Mouse (Mus musculus) cerebellum, adult 2 months (tissue): ENCODE data around the gene Lad1. TPM values are rescaled to one million over a fixed set of nuclear protein-coding genes. Genes with fewer than 3 reads are reported as not detected.

Experiments used
- DNase-seq, 2 experiments: peaks; one replicate each; pipeline ENCODE4 v3.0.0; 2021
- H3K27ac ChIP-seq: fragments of 200-500 bp; 2 replicates; pipeline ENCODE4 v1.5.1; 2012; ENCODE audit warnings: low read length, control low read depth, inconsistent platforms; ENCODE audit not compliant: insufficient read depth
- H3K27me3 ChIP-seq: fragments of 200-500 bp; 2 replicates; pipeline ENCODE4 v1.6.1; 2012; ENCODE audit warnings: inconsistent platforms, mild to moderate bottlenecking, low read length, moderate library complexity; ENCODE audit not compliant: control insufficient read depth, insufficient read depth
- H3K4me1 ChIP-seq: fragments of 200-500 bp; 2 replicates; pipeline ENCODE4 v1.6.1; 2011; ENCODE audit warnings: low read length; ENCODE audit not compliant: control insufficient read depth, insufficient read depth
- H3K4me3 ChIP-seq: fragments of 200-500 bp; replicated peaks from 2 replicates; pipeline ENCODE3; 2011; ENCODE audit warnings: mild to moderate bottlenecking, low read depth, low read length, control low read depth; ENCODE audit not compliant: insufficient read depth
- CTCF ChIP-seq: fragments of 200-500 bp; IDR thresholded peaks from 2 replicates; pipeline ENCODE4 v1.5.1; 2011; ENCODE audit warnings: low read depth, mild to moderate bottlenecking, control low read depth, low read length, moderate library complexity, borderline replicate concordance; ENCODE audit not compliant: insufficient read depth
- POLR2A ChIP-seq: fragments of 200-500 bp; IDR thresholded peaks from 2 replicates; pipeline ENCODE4 v1.6.1; 2011; ENCODE audit warnings: low read length, control low read depth, borderline replicate concordance; ENCODE audit not compliant: insufficient read depth
- WGBS: fragments of 180-500 bp; shearing (Covaris S2); methylation state at CpG from one replicate; pipeline ENCODE4 v1.1.7; 2018; 5-methylcytosine and 5-hydroxymethylcytosine counted together
- polyA plus RNA-seq: library from polyadenylated mRNA; depleted of rRNA; stranded (reverse); fragments of >200 nt; gene quantifications from 2 replicates; pipeline ENCODE4 v1.2.3, GENCODE M21; 2012

The Lad1 gene
- polyA plus RNA-seq, 1 experiment = 1.2 TPM

GRCm38 (mm10) chr1:135839065-135839464 is 20.7 kb downstream of the Lad1 start:
- Histone ChIP-seq H3K27me3 (no peaks in the 10 kb centered on the region), H3K4me1 (no peaks in the 10 kb centered on the region), H3K27ac (no peak overlapping the region), H3K4me3 (no peak overlapping the region)
- DNase-seq = no peak
- TF ChIP-seq CTCF (no peak), POLR2A (no peak)
- WGBS = 85% methylated on average over 6 of the region's 6 CpGs

GRCm38 (mm10) chr1:135840675-135841395 is 22.4 kb downstream of the Lad1 start:
- H3K4me3 ChIP-seq = no peak overlapping the region
- DNase-seq = no peak
- H3K27me3 ChIP-seq = no peaks in the 10 kb centered on the region
- 79% methylated on average over 15 of the region's 15 CpGs for WGBS
- H3K27ac ChIP-seq = no peak overlapping the region
- TF ChIP-seq POLR2A (no peak), CTCF (no peak)
- no peaks in the 10 kb centered on the region for H3K4me1 ChIP-seq

GRCm38 (mm10) chr1:135843519-135844262 is 25.3 kb downstream of the Lad1 start:
- WGBS = 91% methylated on average over 10 of the region's 10 CpGs
- Histone ChIP-seq H3K4me3 (no peak overlapping the region), H3K27me3 (no peaks in the 10 kb centered on the region), H3K27ac (no peak overlapping the region), H3K4me1 (no peaks in the 10 kb centered on the region; the same call in 1 of the 2 replicates)
- DNase-seq = no peak
- TF ChIP-seq POLR2A = no peak
- no peak for TF ChIP-seq CTCF

- TF ChIP-seq POLR2A (no peak), CTCF (no peak)
- WGBS = 88% methylated on average over 6 of the region's 6 CpGs
- Histone ChIP-seq H3K27me3 (no peaks in the 10 kb centered on the region), H3K4me3 (no peak overlapping the region), H3K4me1 (no peaks in the 10 kb centered on the region; the same call in 1 of the 2 replicates), H3K27ac (no peak overlapping the region)
- no peak for DNase-seq
Observed at GRCm38 (mm10) chr1:135844481-135844880, 26.1 kb downstream of the Lad1 start.

GRCm38 (mm10) chr1:135846632-135847031 is 28.2 kb downstream of the Lad1 start:
- H3K27me3 ChIP-seq = no peaks in the 10 kb centered on the region
- H3K4me1 ChIP-seq = no peaks in the 10 kb centered on the region; the same call in 1 of the 2 replicates
- 85% methylated on average over 5 of the region's 5 CpGs for WGBS
- H3K27ac ChIP-seq = no peak overlapping the region
- TF ChIP-seq POLR2A = no peak
- TF ChIP-seq CTCF = no peak
- no peak for DNase-seq
- no peak overlapping the region for H3K4me3 ChIP-seq

- no peak overlapping the region for H3K27ac ChIP-seq
- 36% methylated on average over 6 of the region's 6 CpGs for WGBS
- no peak for DNase-seq
- H3K4me3 ChIP-seq = no peak overlapping the region
- no peaks in the 10 kb centered on the region for H3K27me3 ChIP-seq
- no peaks in the 10 kb centered on the region; the same call in 1 of the 2 replicates for H3K4me1 ChIP-seq
- TF ChIP-seq CTCF (peak; percentile 41; the same call in 1 of the 2 replicates), POLR2A (no peak)
Observed at GRCm38 (mm10) chr1:135847139-135847562, 28.8 kb downstream of the Lad1 start.

GRCm38 (mm10) chr1:135847611-135848351 is 29.4 kb downstream of the Lad1 start:
- no peak overlapping the region for H3K27ac ChIP-seq
- TF ChIP-seq CTCF (no peak), POLR2A (no peak)
- H3K27me3 ChIP-seq = no peaks in the 10 kb centered on the region
- WGBS = 41% methylated on average over 17 of the region's 17 CpGs
- H3K4me3 ChIP-seq = no peak overlapping the region
- no peak for DNase-seq
- H3K4me1 ChIP-seq = no peaks in the 10 kb centered on the region; the same call in 1 of the 2 replicates
